Mouse (Mus musculus) left cerebral cortex, postnatal 10 days (tissue): ENCODE data around the gene Gm36210. TPM values are rescaled to one million over a fixed set of nuclear protein-coding genes. Genes with fewer than 3 reads are reported as not detected.
A peak's percentile ranks its signal among the peaks of the same experiment; 100 is the strongest.

Experiments used
- DNase-seq, 2 experiments: peaks; one replicate each; pipeline ENCODE4 v3.0.0; 2021 to 2022; ENCODE audit warnings: low spot score in 2 of 2, mixed read lengths in 1 of 2; ENCODE audit errors: extremely low spot score in 1 of 2
- intact Hi-C: fragments of 180-260 bp; cut with DNase I; formaldehyde crosslinking; loops from one replicate; pipeline ENCODE4 v1.15.1; 2025
- total RNA-seq, 2 experiments: library from RNA; stranded (reverse); gene quantifications; 2 replicates each; pipeline ENCODE4 v1.2.3; 2021

The Gm36210 gene
- total RNA-seq, 2 experiments from 2014 or later = 0.26 to 0.36 TPM

DNA sequence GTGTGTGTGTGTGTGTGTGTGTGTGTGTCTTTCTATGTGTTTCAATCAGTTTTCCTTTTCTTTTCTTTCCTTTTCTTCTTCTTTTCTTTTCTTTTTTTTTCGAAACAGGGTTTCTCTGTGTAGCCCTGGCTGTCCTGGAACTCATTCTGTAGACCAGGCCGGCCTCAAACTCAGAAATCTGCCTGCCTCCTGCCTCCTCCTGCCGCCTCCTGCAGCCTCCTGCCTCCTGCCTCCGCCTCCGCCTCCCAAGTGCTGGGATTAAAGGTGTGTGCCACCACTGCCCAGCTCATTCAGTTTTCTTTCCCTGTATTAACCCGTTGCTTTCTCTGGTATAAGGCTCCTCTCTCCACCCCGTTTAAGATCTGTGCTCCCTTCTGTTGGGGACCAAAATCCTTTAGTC is 49.0 kb downstream of the Gm36210 start:
- peak in 1 of 2 experiments; percentile 71 for DNase-seq
- intact Hi-C loops = no loop called here

DNA sequence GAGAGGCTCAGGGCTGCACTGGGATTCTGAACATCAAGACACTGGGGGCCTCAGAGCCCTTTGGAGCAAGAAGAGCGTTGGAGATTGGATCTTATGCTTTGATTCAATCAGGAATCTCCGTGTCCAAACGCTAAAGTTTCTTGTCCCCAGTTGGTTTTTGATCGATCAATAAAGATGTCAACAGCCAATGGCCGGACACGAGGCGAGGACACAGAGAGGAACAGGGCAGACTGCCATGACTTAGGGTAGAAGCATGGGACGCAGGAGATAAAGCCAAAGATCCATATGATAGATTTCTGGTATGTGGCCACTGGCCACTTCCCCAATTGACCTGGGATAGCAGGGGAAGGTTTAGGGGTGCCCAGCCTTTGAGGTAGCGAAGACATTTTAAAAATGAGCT is 49.8 kb downstream of the Gm36210 start:
- no peak for DNase-seq

DNA sequence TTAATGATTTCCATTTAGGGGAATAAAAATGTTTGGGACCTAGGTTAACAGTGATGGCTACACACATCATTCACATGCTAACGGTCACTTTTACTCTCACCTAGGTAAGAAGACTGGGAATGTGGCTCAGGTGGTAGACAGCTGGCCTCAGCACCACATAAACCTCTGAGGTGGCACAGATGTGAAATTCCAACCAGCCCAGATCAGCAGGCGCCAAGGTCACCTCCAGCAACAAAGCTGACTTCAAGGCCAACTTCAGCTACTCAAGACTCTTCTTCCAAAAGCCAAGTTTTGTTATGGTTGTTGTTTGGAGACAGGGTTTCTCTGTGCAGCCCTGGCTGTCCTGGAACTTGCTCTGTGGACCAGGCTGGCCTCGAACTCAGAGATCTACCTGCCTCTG is 52.7 kb downstream of the Gm36210 start:
- no peak for DNase-seq

More for the DNA sequence above, 49.8 kb downstream of the Gm36210 start:
- intact Hi-C loops = no loop called here

DNA sequence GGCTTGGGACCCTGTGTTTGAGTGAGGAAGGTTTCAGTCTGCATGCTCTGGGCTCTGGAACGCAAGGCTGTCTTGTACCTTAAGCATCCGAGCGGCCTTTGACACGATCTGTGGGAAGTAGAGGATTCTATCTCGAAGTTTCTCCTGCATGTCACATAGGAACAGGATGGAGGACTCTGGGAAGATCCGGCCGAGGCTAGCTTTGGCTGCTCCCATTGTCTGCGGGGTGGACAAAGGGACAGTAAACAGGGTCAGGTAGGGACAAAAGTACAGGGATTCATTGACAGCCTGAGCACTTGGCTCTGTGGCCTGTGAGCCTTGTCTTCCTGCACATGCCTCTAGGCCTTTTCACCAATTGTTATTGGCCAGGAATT is 55.0 kb downstream of the Gm36210 start:
- DNase-seq = no peak
- intact Hi-C loops = no loop called here

More for the DNA sequence above, 52.7 kb downstream of the Gm36210 start:
- intact Hi-C loops = no loop called here

DNA sequence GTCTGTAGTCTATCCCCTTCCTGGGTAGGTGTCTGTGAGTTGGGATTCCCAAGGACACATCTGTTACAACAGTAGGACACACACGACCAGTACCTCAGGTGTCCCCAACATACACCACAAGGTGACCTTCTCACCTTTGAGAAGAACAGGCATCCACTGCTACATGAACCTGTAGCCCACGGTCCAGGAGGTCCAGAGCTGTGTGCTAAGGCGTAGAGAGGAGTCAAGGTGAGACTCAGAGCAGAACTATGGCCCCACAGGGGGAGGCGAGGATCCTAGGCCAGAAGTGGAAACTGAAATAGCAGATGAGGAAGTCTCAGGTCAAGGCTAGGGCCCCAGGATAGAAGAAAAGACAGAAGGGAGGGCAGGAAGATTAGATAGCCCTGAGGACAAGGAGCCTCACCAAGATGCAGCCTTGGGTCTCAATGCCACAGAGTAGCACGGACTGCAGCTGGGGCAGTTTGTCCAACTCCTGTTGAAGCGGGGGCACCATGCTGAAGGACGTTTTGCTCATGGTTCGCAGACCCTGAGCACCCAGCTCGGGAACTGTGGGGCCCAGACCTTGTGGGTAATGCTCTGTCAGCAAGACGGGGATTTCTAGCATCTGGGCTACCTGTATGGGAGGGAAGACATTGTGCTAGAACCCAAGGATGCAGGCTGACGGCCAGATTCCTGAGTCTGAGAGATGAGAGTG is 55.5 kb downstream of the Gm36210 start:
- intact Hi-C loops = no loop called here
- no peak for DNase-seq

DNA sequence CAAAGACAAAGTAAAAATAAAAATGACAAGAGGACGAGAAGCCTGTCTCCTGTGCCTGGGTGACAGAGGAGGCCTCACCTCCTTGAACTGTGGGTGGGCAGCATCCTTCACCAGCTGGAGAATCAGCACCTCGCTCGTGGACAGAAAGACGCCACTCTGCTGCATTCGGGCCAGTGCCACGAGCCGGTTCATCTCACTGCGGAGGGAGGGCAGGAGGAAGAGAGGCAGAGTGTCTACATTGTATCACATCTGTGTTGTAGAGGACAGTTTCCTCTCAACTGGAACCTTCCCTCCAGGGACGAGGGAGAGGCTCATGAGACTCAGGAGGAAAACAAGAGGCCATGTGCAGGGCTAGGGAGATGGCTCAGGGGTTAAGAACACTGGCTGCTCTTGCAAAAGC is 56.9 kb downstream of the Gm36210 start:
- DNase-seq = no peak
- intact Hi-C loops = no loop called here

Other genes starting within 250 kb of the Gm36210 start
- 100 to 1,000 TPM; 107 to 111 TPM for gene Ppp6r1, start 247.5 kb downstream of the Gm36210 start, total RNA-seq
- gene Hspbp1, start 221.4 kb downstream of the Gm36210 start, total RNA-seq = 100 to 1,000 TPM; 111 to 114 TPM
- gene Brsk1, start 215.9 kb downstream of the Gm36210 start, total RNA-seq = 100 to 1,000 TPM; 312 to 319 TPM
- gene Tmem150b, start 181.3 kb downstream of the Gm36210 start, total RNA-seq = not detected
- gene Kmt5c, start 166.4 kb downstream of the Gm36210 start, total RNA-seq = 10 to 100 TPM; 39.5 to 42.0 TPM
- 1 to 10 TPM; 6.9 to 8.7 TPM for gene Cox6b2, start 153.4 kb downstream of the Gm36210 start, total RNA-seq
- not detected for gene Fam71e2, start 135.2 kb downstream of the Gm36210 start, total RNA-seq
- 1 to 10 TPM in 1 of 2 experiments, under 1 TPM in 1; 0.73 to 1.1 TPM for gene Il11, start 123.7 kb downstream of the Gm36210 start, total RNA-seq
- gene Tmem190, start 123.6 kb downstream of the Gm36210 start, total RNA-seq = not detected
- 1 to 10 TPM; 4.1 to 5.2 TPM for gene Tmem238, start 116.9 kb downstream of the Gm36210 start, total RNA-seq
- 100 to 1,000 TPM; 484 to 532 TPM for gene Rpl28, start 113.6 kb downstream of the Gm36210 start, total RNA-seq
- 100 to 1,000 TPM; 145 to 159 TPM for gene Ube2s, start 93.9 kb downstream of the Gm36210 start, total RNA-seq
- 100 to 1,000 TPM; 104 to 111 TPM for gene Shisa7, start 61.8 kb downstream of the Gm36210 start, total RNA-seq
- 1 to 10 TPM; 2.0 to 3.4 TPM for gene Isoc2b, start 36.3 kb downstream of the Gm36210 start, total RNA-seq
- 1 to 10 TPM; 6.4 to 6.8 TPM for gene Isoc2a, start 29.4 kb downstream of the Gm36210 start, total RNA-seq
- 10 to 100 TPM; 15.2 to 15.3 TPM for gene Zfp628, start 8.7 kb upstream of the Gm36210 start, total RNA-seq
- gene Nat14, start 15.5 kb upstream of the Gm36210 start, total RNA-seq = 10 to 100 TPM; 70.1 to 72.6 TPM
- gene Ssc5d, start 19.3 kb upstream of the Gm36210 start, total RNA-seq = 1 to 10 TPM; 2.4 to 2.6 TPM
- gene Sbk2, start 57.9 kb upstream of the Gm36210 start, total RNA-seq = not detected
- gene Sbk3, start 64.7 kb upstream of the Gm36210 start, total RNA-seq = under 1 TPM; 0.24 to 0.32 TPM
- 10 to 100 TPM; 29.7 to 33.6 TPM for gene Zfp579, start 89.6 kb upstream of the Gm36210 start, total RNA-seq
- 1 to 10 TPM; 4.0 to 4.4 TPM for gene Zfp524, start 107.9 kb upstream of the Gm36210 start, total RNA-seq
- 10 to 100 TPM; 22.0 to 23.7 TPM for gene Fiz1, start 108.2 kb upstream of the Gm36210 start, total RNA-seq
- not detected for gene Gm44973, start 109.0 kb upstream of the Gm36210 start, total RNA-seq
- 10 to 100 TPM; 35.4 to 36.5 TPM for gene Zfp865, start 113.9 kb upstream of the Gm36210 start, total RNA-seq
- 10 to 100 TPM; 59.7 to 59.9 TPM for gene Ccdc106, start 114.0 kb upstream of the Gm36210 start, total RNA-seq
- not detected for gene 4632433K11Rik, start 127.6 kb upstream of the Gm36210 start, total RNA-seq
- 1 to 10 TPM; 4.1 to 4.8 TPM for gene Zfp784, start 131.9 kb upstream of the Gm36210 start, total RNA-seq
- gene Zfp580, start 145.0 kb upstream of the Gm36210 start, total RNA-seq = 10 to 100 TPM; 68.9 to 71.0 TPM
- 100 to 1,000 TPM; 170 to 172 TPM for gene U2af2, start 155.6 kb upstream of the Gm36210 start, total RNA-seq
- gene Epn1, start 173.7 kb upstream of the Gm36210 start, total RNA-seq = 100 to 1,000 TPM; 387 to 408 TPM
- gene Rfpl4, start 210.4 kb upstream of the Gm36210 start, total RNA-seq = not detected
- under 1 TPM in 1 of 2 experiments, not detected in 1; 0.71 TPM for gene Rasl2-9, start 219.4 kb upstream of the Gm36210 start, total RNA-seq
- gene Vmn1r55, start 243.2 kb upstream of the Gm36210 start, total RNA-seq = not detected